Mouse (Mus musculus): ENCODE measurements around the gene Egfr. TPM values are rescaled to one million over a fixed set of nuclear protein-coding genes. Genes with fewer than 3 reads are reported as not detected.

Egfr gene
- polyA plus RNA-seq, 1 experiment from 2014 or later, result 9.0 TPM

DNA sequence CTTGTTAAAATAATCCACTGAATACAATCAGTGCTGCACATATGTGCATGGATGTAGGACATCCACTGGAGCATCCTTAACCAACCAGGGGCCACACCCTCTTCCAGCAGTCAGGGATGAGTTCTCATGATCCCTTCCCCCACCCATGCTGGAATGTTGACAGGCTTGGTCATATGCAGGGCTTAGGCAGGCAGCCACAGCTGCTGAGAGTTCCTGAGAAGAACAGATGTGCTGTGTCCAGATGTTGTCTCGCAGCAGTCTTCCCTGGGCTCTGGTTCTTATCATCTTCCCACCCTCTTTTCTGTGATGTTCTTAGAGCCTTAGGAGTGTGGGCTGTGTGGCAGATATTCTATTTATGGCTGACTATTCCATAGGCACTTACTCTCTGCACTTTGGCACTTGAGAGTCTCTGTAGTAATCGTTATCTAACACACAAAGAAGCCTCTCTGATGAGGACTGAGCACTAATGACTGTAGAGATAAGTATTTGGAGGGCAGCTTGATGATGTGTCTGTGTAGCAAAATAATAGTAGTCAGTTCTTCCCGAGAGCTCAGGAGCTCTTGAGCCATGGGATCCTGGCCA is 113.1 kb downstream of the Egfr start:
- WGBS, result 64% methylated on average over 3 of the region's 3 CpGs
- H3K27ac ChIP-seq, result no peak overlapping the region
- ATAC-seq (ENCODE audit: insufficient number of reproducible peaks, insufficient read depth, low FRiP score, low TSS enrichment, low read depth), result no peak

DNA sequence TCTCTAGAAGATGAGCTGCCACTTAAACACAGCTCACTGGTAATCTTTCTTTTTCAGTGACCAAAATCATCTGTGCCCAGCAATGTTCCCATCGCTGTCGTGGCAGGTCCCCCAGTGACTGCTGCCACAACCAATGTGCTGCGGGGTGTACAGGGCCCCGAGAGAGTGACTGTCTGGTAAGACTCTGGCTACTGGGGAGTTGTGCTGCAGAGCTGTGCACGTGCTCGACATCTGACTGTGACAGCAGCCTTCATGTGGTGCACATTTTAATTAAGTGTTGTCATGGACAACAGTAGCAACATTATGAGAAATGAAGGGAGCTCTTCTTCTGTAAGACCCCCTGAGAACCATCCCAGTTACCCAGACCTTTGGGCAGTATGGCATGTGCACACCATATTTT is 116.0 kb downstream of the Egfr start:
- H3K4me3 ChIP-seq (replicated peaks), result no peak overlapping the region
- no peak for ATAC-seq (ENCODE audit: insufficient number of reproducible peaks, insufficient read depth, low FRiP score, low TSS enrichment, low read depth)
- no peaks in the 10 kb centered on the region for H3K4me1 ChIP-seq (replicated peaks)
- WGBS, result 80% methylated on average over 6 of the region's 6 CpGs
- no peaks in the 10 kb centered on the region for H3K36me3 ChIP-seq
- no peak overlapping the region for H3K9ac ChIP-seq (replicated peaks)
- H3K9me3 ChIP-seq, result no peaks in the 10 kb centered on the region
- H3K27me3 ChIP-seq, result no peaks in the 10 kb centered on the region
- H3K27ac ChIP-seq, result no peak overlapping the region
- no peak overlapping the region for H3K4me2 ChIP-seq

More for the DNA sequence above, 113.1 kb downstream of the Egfr start:
- H3K4me1 ChIP-seq (replicated peaks), result peaks cover 7% of the 10 kb centered on the region
- no peak overlapping the region for H3K9ac ChIP-seq (replicated peaks)
- no peaks in the 10 kb centered on the region for H3K36me3 ChIP-seq
- no peak overlapping the region for H3K4me2 ChIP-seq
- H3K9me3 ChIP-seq, result no peaks in the 10 kb centered on the region
- no peak overlapping the region for H3K4me3 ChIP-seq (replicated peaks)
- no peaks in the 10 kb centered on the region for H3K27me3 ChIP-seq

GRCm38 (mm10) chr11:16869506-16869905 is 117.5 kb downstream of the Egfr start:
- 78% methylated on average over 2 of the region's 2 CpGs for WGBS
- H3K4me1 ChIP-seq (replicated peaks), result no peaks in the 10 kb centered on the region
- H3K9me3 ChIP-seq, result no peaks in the 10 kb centered on the region
- no peaks in the 10 kb centered on the region for H3K36me3 ChIP-seq
- H3K27ac ChIP-seq, result no peak overlapping the region
- no peak overlapping the region for H3K4me3 ChIP-seq (replicated peaks)
- no peak for ATAC-seq (ENCODE audit: insufficient number of reproducible peaks, insufficient read depth, low FRiP score, low TSS enrichment, low read depth)
- no peak overlapping the region for H3K4me2 ChIP-seq
- H3K9ac ChIP-seq (replicated peaks), result no peak overlapping the region
- H3K27me3 ChIP-seq, result no peaks in the 10 kb centered on the region

DNA sequence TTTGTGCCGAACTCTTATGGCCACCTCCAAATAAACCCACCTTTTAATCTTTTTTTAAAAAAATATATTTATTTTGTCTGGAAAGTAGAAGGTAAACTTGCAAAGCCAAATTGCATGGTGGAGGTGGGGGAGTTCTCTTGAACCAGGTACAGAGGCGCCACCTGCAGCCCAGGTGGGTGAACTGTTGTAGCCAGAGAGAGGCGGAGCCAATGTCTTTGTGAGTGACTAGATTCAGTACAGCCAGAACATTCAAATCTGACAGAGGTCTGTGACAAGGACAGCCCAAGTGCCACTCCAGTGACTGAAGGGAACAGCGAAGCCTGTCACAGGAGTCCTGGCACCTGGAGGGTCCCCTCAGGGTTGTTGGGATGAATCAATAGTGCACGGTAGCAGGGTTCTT is 119.1 kb downstream of the Egfr start:
- 60% methylated on average over 5 of the region's 5 CpGs for WGBS
- no peak overlapping the region for H3K9ac ChIP-seq (replicated peaks)
- no peaks in the 10 kb centered on the region for H3K27me3 ChIP-seq
- H3K9me3 ChIP-seq, result no peaks in the 10 kb centered on the region
- H3K27ac ChIP-seq, result no peak overlapping the region
- no peak overlapping the region for H3K4me3 ChIP-seq (replicated peaks)
- no peak overlapping the region for H3K4me2 ChIP-seq
- no peaks in the 10 kb centered on the region for H3K4me1 ChIP-seq (replicated peaks)
- no peak for ATAC-seq (ENCODE audit: insufficient number of reproducible peaks, insufficient read depth, low FRiP score, low TSS enrichment, low read depth)
- H3K36me3 ChIP-seq, result no peaks in the 10 kb centered on the region

- 0 out of 2 replicates have a peak, but pooled peaks cover 3% of the 10 kb centered on the region for H3K27me3 ChIP-seq
- H3K9ac ChIP-seq (replicated peaks), result no peak overlapping the region
These were observed 125.8 kb downstream of the Egfr start for GRCm38 (mm10) chr11:16877676-16878378.

DNA sequence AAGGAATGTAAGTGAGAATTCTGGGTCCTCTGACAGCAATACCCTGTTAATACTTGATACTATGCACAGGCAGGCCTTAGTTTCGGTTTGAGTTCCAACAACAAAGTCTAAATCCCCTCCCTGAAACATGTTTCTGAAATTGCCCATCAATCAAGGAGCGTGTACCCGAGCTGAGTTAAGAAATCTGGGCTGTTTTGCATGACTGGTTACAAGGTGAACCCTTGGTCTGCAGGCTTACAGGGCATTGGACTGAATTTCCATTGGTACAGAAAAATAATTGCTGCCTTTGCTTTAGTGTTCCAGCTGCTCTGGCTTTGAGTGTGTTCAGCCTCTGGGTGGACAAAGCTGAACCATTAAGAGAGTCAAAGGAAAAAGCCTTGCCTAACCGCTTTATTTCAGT is 129.9 kb downstream of the Egfr start:
- H3K27ac ChIP-seq, result 0 out of 2 replicates have a peak overlapping the region, but pooled peaks have one; percentile 12
- 0 out of 2 replicates have a peak, but pooled peaks cover 3% of the 10 kb centered on the region for H3K27me3 ChIP-seq
- H3K4me1 ChIP-seq (replicated peaks), result no peaks in the 10 kb centered on the region
- ATAC-seq (ENCODE audit: insufficient number of reproducible peaks, insufficient read depth, low FRiP score, low TSS enrichment, low read depth), result no peak
- no peak overlapping the region for H3K4me2 ChIP-seq
- H3K36me3 ChIP-seq, result no peaks in the 10 kb centered on the region; the same call in 1 of the 2 replicates
- no peak overlapping the region for H3K4me3 ChIP-seq (replicated peaks)
- no peak overlapping the region for H3K9ac ChIP-seq (replicated peaks)
- WGBS, result 60% methylated on average over 4 of the region's 4 CpGs
- no peaks in the 10 kb centered on the region for H3K9me3 ChIP-seq

More at GRCm38 (mm10) chr11:16877676-16878378, 125.8 kb downstream of the Egfr start:
- Histone ChIP-seq H3K4me2 (no peak overlapping the region), H3K9me3 (no peaks in the 10 kb centered on the region), H3K27ac (no peak overlapping the region), H3K4me3 (replicated peaks) (no peak overlapping the region), H3K36me3 (no peaks in the 10 kb centered on the region), H3K4me1 (replicated peaks) (no peaks in the 10 kb centered on the region)
- no peak for ATAC-seq (ENCODE audit: insufficient number of reproducible peaks, insufficient read depth, low FRiP score, low TSS enrichment, low read depth)
- WGBS, result 64% methylated on average over 9 of the region's 9 CpGs

GRCm38 (mm10) chr11:16886152-16886551 is 134.1 kb downstream of the Egfr start:
- Histone ChIP-seq H3K4me3 (replicated peaks) (no peak overlapping the region), H3K27ac (no peak overlapping the region), H3K9me3 (no peaks in the 10 kb centered on the region), H3K27me3 (no peaks in the 10 kb centered on the region), H3K9ac (replicated peaks) (no peak overlapping the region), H3K4me1 (replicated peaks) (no peaks in the 10 kb centered on the region), H3K36me3 (no peaks in the 10 kb centered on the region; the same call in 1 of the 2 replicates), H3K4me2 (no peak overlapping the region)
- ATAC-seq (ENCODE audit: insufficient number of reproducible peaks, insufficient read depth, low FRiP score, low TSS enrichment, low read depth), result no peak
- 61% methylated on average over 6 of the region's 6 CpGs for WGBS

DNA sequence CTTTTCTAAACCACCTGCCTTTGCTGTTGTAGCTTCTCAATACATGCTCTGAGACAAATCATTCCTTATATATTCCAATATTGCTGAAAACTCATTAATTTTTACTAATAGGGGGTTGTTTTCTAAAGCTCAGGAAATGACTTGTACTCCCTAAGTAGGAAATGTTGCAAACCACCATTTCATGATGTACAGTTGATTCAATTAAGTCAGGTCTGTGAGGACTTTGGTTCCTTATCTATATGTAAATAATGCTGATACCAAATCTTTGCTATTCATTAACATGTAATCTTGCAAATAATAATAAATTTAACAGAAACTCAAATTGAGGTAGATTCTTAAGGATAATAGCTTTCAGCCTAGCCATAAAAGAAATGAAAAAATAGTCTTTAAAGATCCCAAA is 136.1 kb downstream of the Egfr start:
- H3K9me3 ChIP-seq, result no peaks in the 10 kb centered on the region
- H3K27ac ChIP-seq, result no peak overlapping the region
- no peak overlapping the region for H3K4me2 ChIP-seq

GRCm38 (mm10) chr11:16895441-16896356 is 143.7 kb downstream of the Egfr start:
- 66% methylated on average over 13 of the region's 13 CpGs for WGBS
- ATAC-seq (ENCODE audit: insufficient number of reproducible peaks, insufficient read depth, low FRiP score, low TSS enrichment, low read depth), result peak; percentile 76
- Histone ChIP-seq H3K9me3 (no peaks in the 10 kb centered on the region), H3K27me3 (no peaks in the 10 kb centered on the region), H3K9ac (replicated peaks) (no peak overlapping the region), H3K4me2 (no peak overlapping the region), H3K36me3 (0 out of 2 replicates have a peak, but pooled peaks cover 5% of the 10 kb centered on the region), H3K4me3 (replicated peaks) (no peak overlapping the region), H3K27ac (peak overlapping the region; percentile 53), H3K4me1 (replicated peaks) (no peaks in the 10 kb centered on the region; the same call in 1 of the 2 replicates)

More for the DNA sequence above, 136.1 kb downstream of the Egfr start:
- Histone ChIP-seq H3K4me3 (replicated peaks) (no peak overlapping the region), H3K4me1 (replicated peaks) (no peaks in the 10 kb centered on the region), H3K36me3 (no peaks in the 10 kb centered on the region; the same call in 1 of the 2 replicates), H3K9ac (replicated peaks) (no peak overlapping the region), H3K27me3 (no peaks in the 10 kb centered on the region)
- ATAC-seq (ENCODE audit: insufficient number of reproducible peaks, insufficient read depth, low FRiP score, low TSS enrichment, low read depth), result no peak

- ATAC-seq (ENCODE audit: insufficient number of reproducible peaks, insufficient read depth, low FRiP score, low TSS enrichment, low read depth), result no peak
- 89% methylated on average over 2 of the region's 2 CpGs for WGBS
- H3K4me3 ChIP-seq (replicated peaks), result no peak overlapping the region
- H3K4me2 ChIP-seq, result no peak overlapping the region
- no peak overlapping the region for H3K27ac ChIP-seq
- H3K9ac ChIP-seq (replicated peaks), result no peak overlapping the region
- H3K36me3 ChIP-seq, result 0 out of 2 replicates have a peak, but pooled peaks cover 5% of the 10 kb centered on the region
- no peaks in the 10 kb centered on the region for H3K9me3 ChIP-seq
- no peaks in the 10 kb centered on the region for H3K27me3 ChIP-seq
- peaks cover 4% of the 10 kb centered on the region; the same call in 1 of the 2 replicates for H3K4me1 ChIP-seq (replicated peaks)
These were observed 145.7 kb downstream of the Egfr start for GRCm38 (mm10) chr11:16897681-16898080.

DNA sequence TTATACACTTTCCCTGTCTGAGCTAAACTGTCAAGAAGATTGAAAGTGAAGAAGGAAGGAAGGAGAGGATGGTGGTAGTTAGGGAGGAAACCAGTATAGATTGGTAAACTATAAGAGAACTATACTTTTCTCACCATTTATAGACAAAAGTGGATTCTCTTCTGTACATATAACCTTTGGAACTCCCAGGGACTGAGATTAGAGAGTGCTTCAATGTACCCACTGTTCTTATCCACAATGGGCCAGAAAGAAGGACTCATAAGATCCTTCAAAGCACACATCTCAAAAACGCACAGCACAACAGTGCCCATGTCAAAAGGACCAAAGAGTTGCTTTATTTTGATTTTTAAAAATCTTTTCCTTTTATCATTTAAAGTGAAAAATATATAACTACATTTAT is 148.2 kb downstream of the Egfr start:
- Histone ChIP-seq H3K4me2 (no peak overlapping the region), H3K9ac (replicated peaks) (no peak overlapping the region), H3K36me3 (0 out of 2 replicates have a peak, but pooled peaks cover 5% of the 10 kb centered on the region), H3K27me3 (no peaks in the 10 kb centered on the region), H3K9me3 (no peaks in the 10 kb centered on the region), H3K27ac (no peak overlapping the region), H3K4me1 (replicated peaks) (peaks cover 15% of the 10 kb centered on the region), H3K4me3 (replicated peaks) (no peak overlapping the region)
- ATAC-seq (ENCODE audit: insufficient number of reproducible peaks, insufficient read depth, low FRiP score, low TSS enrichment, low read depth), result no peak
- WGBS, result 89% methylated on average over 1 of the region's 1 CpGs

All from limb, embryonic 12.5 days (tissue).